Mouse (Mus musculus): ENCODE measurements at regions not wholly inside any gene's neighbourhood (a gene's known extent, or its start where the extent isn't known, plus 50 kb on each side); places are given as distances from the start of the nearest gene placed in this dataset.
A peak's percentile ranks its signal among the peaks of the same experiment; 100 is the strongest.

DNA sequence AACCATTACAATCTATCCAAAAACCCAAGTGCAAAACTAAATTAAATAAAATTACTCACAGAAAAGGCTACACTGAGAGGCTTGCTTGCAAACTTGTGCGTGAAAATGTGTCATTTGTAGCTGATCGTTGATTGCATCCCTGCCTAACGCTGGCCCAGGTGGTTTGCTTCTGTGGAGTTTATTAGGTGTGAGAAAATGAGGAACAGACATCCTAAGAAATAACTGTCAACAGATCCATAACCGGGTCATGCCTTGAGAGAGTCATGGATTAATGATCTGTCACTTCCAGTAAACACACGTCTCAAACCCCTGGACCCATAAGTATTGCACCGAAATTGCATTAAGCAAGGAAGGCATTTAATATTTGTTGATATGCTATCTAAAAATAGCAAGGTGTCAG, 73.4 kb upstream of the Tmem18 start:
- no peaks in the 10 kb centered on the region for H3K27me3 ChIP-seq (ENCODE audit: insufficient read depth, low read length)
- H3K4me2 ChIP-seq (ENCODE audit: low read length), result no peak overlapping the region
- no peak for DNase-seq (ENCODE audit: low spot score)
- no peak for TF ChIP-seq CTCF (IDR thresholded peaks at IDR 0.05; ENCODE audit: low read depth)
- 34% methylated on average over 6 of the region's 6 CpGs for WGBS
- H3K4me3 ChIP-seq (replicated peaks; ENCODE audit: low read depth, low read length), result no peak overlapping the region
- no peaks in the 10 kb centered on the region for H3K36me3 ChIP-seq (ENCODE audit: insufficient read depth, low read length)
- H3K9ac ChIP-seq (ENCODE audit: low read depth, low read length), result no peak overlapping the region
- H3K4me1 ChIP-seq (replicated peaks; ENCODE audit: insufficient read depth, low read length), result no peaks in the 10 kb centered on the region
- no peaks in the 10 kb centered on the region for H3K9me3 ChIP-seq (replicated peaks; ENCODE audit: low read length)
- no peak for ATAC-seq (replicated peaks; ENCODE audit: low FRiP score, low read depth)
- H3K27ac ChIP-seq, result no peak overlapping the region

- no peak for TF ChIP-seq CTCF (IDR thresholded peaks at IDR 0.05; ENCODE audit: low read depth)
- no peaks in the 10 kb centered on the region for H3K4me1 ChIP-seq (replicated peaks; ENCODE audit: insufficient read depth, low read length)
- H3K4me2 ChIP-seq (ENCODE audit: low read length), result no peak overlapping the region
- WGBS, result 76% methylated on average over 5 of the region's 5 CpGs
- no peak for DNase-seq (ENCODE audit: low spot score)
- no peak overlapping the region for H3K27ac ChIP-seq
- H3K9me3 ChIP-seq (replicated peaks; ENCODE audit: low read length), result no peaks in the 10 kb centered on the region
- no peak overlapping the region for H3K9ac ChIP-seq (ENCODE audit: low read depth, low read length)
- H3K36me3 ChIP-seq (ENCODE audit: insufficient read depth, low read length), result no peaks in the 10 kb centered on the region
- H3K27me3 ChIP-seq (ENCODE audit: insufficient read depth, low read length), result no peaks in the 10 kb centered on the region
- H3K4me3 ChIP-seq (replicated peaks; ENCODE audit: low read depth, low read length), result no peak overlapping the region
- no peak for ATAC-seq (replicated peaks; ENCODE audit: low FRiP score, low read depth)
Measured at GRCm38 (mm10) chr12:30483370-30483769, 100.9 kb upstream of the Tmem18 start.

DNA sequence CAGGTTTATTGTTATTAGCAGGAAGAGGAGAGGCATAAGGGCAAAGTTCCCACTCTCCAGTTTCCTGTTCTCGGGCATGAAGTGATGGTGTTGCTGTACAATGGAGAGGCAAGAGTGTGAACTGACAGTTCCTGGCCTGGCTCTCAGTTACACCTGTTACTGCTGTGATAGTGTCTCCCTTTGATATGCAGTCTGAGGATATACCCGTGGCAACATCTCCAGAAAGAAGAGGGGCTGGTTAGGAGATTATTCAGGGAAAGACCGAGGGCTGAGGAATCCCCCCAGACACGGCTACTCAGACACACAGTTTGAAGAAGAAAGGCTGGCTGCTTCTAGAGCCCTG, 100.3 kb upstream of the Sntg2 start:
- Histone ChIP-seq H3K27ac (no peak overlapping the region), H3K27me3 (ENCODE audit: insufficient read depth, low read length) (no peaks in the 10 kb centered on the region), H3K36me3 (ENCODE audit: insufficient read depth, low read length) (no peaks in the 10 kb centered on the region), H3K9me3 (replicated peaks; ENCODE audit: low read length) (no peaks in the 10 kb centered on the region), H3K9ac (ENCODE audit: low read depth, low read length) (no peak overlapping the region), H3K4me2 (ENCODE audit: low read length) (no peak overlapping the region), H3K4me3 (replicated peaks; ENCODE audit: low read depth, low read length) (no peak overlapping the region), H3K4me1 (replicated peaks; ENCODE audit: insufficient read depth, low read length) (no peaks in the 10 kb centered on the region)
- TF ChIP-seq CTCF (IDR thresholded peaks at IDR 0.05; ENCODE audit: low read depth), result no peak
- DNase-seq (ENCODE audit: low spot score) (no peak), ATAC-seq (replicated peaks; ENCODE audit: low FRiP score, low read depth) (no peak)
- WGBS, result 39% methylated on average over 4 of the region's 4 CpGs

- Histone ChIP-seq H3K4me2 (ENCODE audit: low read length) (no peak overlapping the region), H3K36me3 (ENCODE audit: insufficient read depth, low read length) (no peaks in the 10 kb centered on the region), H3K27me3 (ENCODE audit: insufficient read depth, low read length) (no peaks in the 10 kb centered on the region), H3K9ac (ENCODE audit: low read depth, low read length) (no peak overlapping the region), H3K27ac (no peak overlapping the region), H3K4me1 (replicated peaks; ENCODE audit: insufficient read depth, low read length) (no peaks in the 10 kb centered on the region), H3K9me3 (replicated peaks; ENCODE audit: low read length) (no peaks in the 10 kb centered on the region), H3K4me3 (replicated peaks; ENCODE audit: low read depth, low read length) (no peak overlapping the region)
- no peak for TF ChIP-seq CTCF (IDR thresholded peaks at IDR 0.05; ENCODE audit: low read depth)
- DNase-seq (ENCODE audit: low spot score) (no peak), ATAC-seq (replicated peaks; ENCODE audit: low FRiP score, low read depth) (no peak)
- 64% methylated on average over 10 of the region's 10 CpGs for WGBS
Measured at GRCm38 (mm10) chr12:30472743-30473472, 99.7 kb upstream of the Sntg2 start.

- Histone ChIP-seq H3K4me1 (replicated peaks; ENCODE audit: insufficient read depth, low read length) (no peaks in the 10 kb centered on the region), H3K36me3 (ENCODE audit: insufficient read depth, low read length) (no peaks in the 10 kb centered on the region), H3K4me3 (replicated peaks; ENCODE audit: low read depth, low read length) (no peak overlapping the region), H3K27me3 (ENCODE audit: insufficient read depth, low read length) (no peaks in the 10 kb centered on the region), H3K27ac (no peak overlapping the region), H3K4me2 (ENCODE audit: low read length) (no peak overlapping the region), H3K9me3 (replicated peaks; ENCODE audit: low read length) (no peaks in the 10 kb centered on the region), H3K9ac (ENCODE audit: low read depth, low read length) (no peak overlapping the region)
- DNase-seq (ENCODE audit: low spot score), result no peak
- no peak for TF ChIP-seq CTCF (IDR thresholded peaks at IDR 0.05; ENCODE audit: low read depth)
- 79% methylated on average over 7 of the region's 7 CpGs for WGBS
- no peak for ATAC-seq (replicated peaks; ENCODE audit: low FRiP score, low read depth)
Measured at GRCm38 (mm10) chr12:30467186-30467585, 94.0 kb upstream of the Sntg2 start.

DNA sequence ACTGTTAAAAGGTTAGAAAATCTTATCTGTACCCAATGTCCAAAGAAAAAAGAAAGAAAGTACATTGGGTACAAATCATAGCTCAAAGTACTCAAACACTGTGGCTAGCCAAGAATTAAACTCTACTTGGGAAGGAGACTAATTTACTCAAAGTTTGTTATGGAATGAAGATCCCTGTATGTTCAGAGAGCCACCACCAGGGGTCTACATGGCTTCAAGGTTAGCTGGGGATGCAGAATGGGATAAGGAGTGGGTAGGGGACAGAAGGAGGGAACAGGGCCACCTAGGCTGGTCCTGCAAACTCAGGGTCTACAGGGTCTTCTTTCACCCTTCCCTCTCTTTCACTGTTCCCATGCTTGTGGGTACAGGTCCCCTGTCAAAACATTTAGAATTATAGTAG, 77.4 kb upstream of the Sntg2 start:
- Histone ChIP-seq H3K9me3 (replicated peaks; ENCODE audit: low read length) (no peaks in the 10 kb centered on the region), H3K4me1 (replicated peaks; ENCODE audit: insufficient read depth, low read length) (no peaks in the 10 kb centered on the region), H3K36me3 (ENCODE audit: insufficient read depth, low read length) (no peaks in the 10 kb centered on the region), H3K27me3 (ENCODE audit: insufficient read depth, low read length) (no peaks in the 10 kb centered on the region), H3K9ac (ENCODE audit: low read depth, low read length) (no peak overlapping the region), H3K27ac (no peak overlapping the region), H3K4me3 (replicated peaks; ENCODE audit: low read depth, low read length) (no peak overlapping the region), H3K4me2 (ENCODE audit: low read length) (no peak overlapping the region)
- TF ChIP-seq CTCF (IDR thresholded peaks at IDR 0.05; ENCODE audit: low read depth), result peak; percentile 69
- DNase-seq (ENCODE audit: low spot score), result peak; percentile 43
- no peak for ATAC-seq (replicated peaks; ENCODE audit: low FRiP score, low read depth)

DNA sequence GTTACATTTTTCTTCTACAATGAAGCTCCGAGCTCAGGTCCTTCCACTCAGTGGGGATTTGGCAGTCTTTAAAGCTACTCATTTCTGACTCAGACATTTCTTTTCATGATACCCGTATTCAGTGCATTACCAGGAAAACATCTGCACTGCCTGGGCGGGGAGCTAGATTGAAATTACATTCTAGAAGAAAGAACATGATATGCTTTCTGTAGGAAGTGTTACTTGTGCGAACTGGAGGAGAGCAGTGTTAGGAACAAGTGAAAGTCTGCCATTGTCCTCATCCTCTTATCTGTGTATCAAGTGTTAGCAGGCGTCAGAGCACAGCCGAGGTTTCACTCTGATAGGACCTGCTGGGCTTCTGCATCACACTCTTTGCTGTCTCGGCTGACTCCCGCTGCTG, 61.7 kb upstream of the Sntg2 start:
- H3K9me3 ChIP-seq (replicated peaks; ENCODE audit: low read length), result no peaks in the 10 kb centered on the region
- H3K36me3 ChIP-seq (ENCODE audit: insufficient read depth, low read length), result no peaks in the 10 kb centered on the region
- H3K9ac ChIP-seq (ENCODE audit: low read depth, low read length), result no peak overlapping the region
- TF ChIP-seq CTCF (IDR thresholded peaks at IDR 0.05; ENCODE audit: low read depth), result no peak
- H3K4me2 ChIP-seq (ENCODE audit: low read length), result no peak overlapping the region
- 68% methylated on average over 8 of the region's 8 CpGs for WGBS
- H3K4me3 ChIP-seq (replicated peaks; ENCODE audit: low read depth, low read length), result no peak overlapping the region
- no peak overlapping the region for H3K27ac ChIP-seq
- DNase-seq (ENCODE audit: low spot score), result no peak
- no peaks in the 10 kb centered on the region for H3K27me3 ChIP-seq (ENCODE audit: insufficient read depth, low read length)
- H3K4me1 ChIP-seq (replicated peaks; ENCODE audit: insufficient read depth, low read length), result no peaks in the 10 kb centered on the region
- no peak for ATAC-seq (replicated peaks; ENCODE audit: low FRiP score, low read depth)
